Mouse (Mus musculus) small intestine, adult 2 months (tissue): ENCODE measurements at regions not wholly inside any gene's neighbourhood (a gene's known extent, or its start where the extent isn't known, plus 50 kb on each side); places are given as distances from the start of the nearest gene placed in this dataset.

ENCODE experiments used
- CTCF ChIP-seq: fragments of 200-500 bp; IDR thresholded peaks from 2 replicates; pipeline ENCODE4 v1.5.1; 2012; ENCODE audit warnings: low read depth, mild to moderate bottlenecking, control low read depth, inconsistent platforms, low read length, moderate library complexity, mixed read lengths; ENCODE audit not compliant: insufficient replicate concordance, insufficient read length; ENCODE audit errors: extremely low read depth
- POLR2A ChIP-seq: fragments of 200-500 bp; IDR thresholded peaks from 2 replicates; pipeline ENCODE4 v1.6.1; 2012; ENCODE audit warnings: low read depth, mild to moderate bottlenecking, control low read depth, inconsistent platforms, low read length, moderate library complexity

GRCm38 (mm10) chr2:178801464-178801863, 371.1 kb downstream of the Cdh26 start:
- TF ChIP-seq CTCF = no peak
- TF ChIP-seq POLR2A = no peak
